Mouse (Mus musculus) liver, embryonic 14.5 days (tissue): ENCODE results near the gene Cpeb4. TPM values are rescaled to one million over a fixed set of nuclear protein-coding genes. Genes with fewer than 3 reads are reported as not detected.

Experiments used
- ATAC-seq: fragments of 200-750 bp; cut with Nextera tagmentation; 2 replicates; pipeline ENCODE4 v1.8.0; 2017; ENCODE audit warnings: moderate number of reproducible peaks, mild to moderate bottlenecking, moderate library complexity; ENCODE audit not compliant: insufficient read depth
- DNase-seq, 3 experiments: peaks; one replicate each; pipeline ENCODE4 v3.0.0-alpha.2; 2012 to 2013; ENCODE audit warnings: low read depth in 3 of 3, low spot score in 3 of 3
- H3K27ac ChIP-seq: fragments of 300-500 bp; sonication (generic); 2 replicates; pipeline ENCODE4 v1.5.1; 2014; ENCODE audit warnings: moderate library complexity, mild to moderate bottlenecking, control low read depth, inconsistent platforms
- H3K27me3 ChIP-seq: fragments of 300-500 bp; sonication (generic); 2 replicates; pipeline ENCODE4 v1.6.1; 2014; ENCODE audit warnings: mild to moderate bottlenecking, low read length, moderate library complexity; ENCODE audit not compliant: control insufficient read depth, insufficient read depth
- H3K36me3 ChIP-seq: fragments of 300-500 bp; sonication (generic); replicated peaks from 2 replicates; pipeline ENCODE4 v1.6.1; 2014; ENCODE audit warnings: low read depth; ENCODE audit not compliant: control insufficient read depth, insufficient read depth
- H3K4me1 ChIP-seq, 2 experiments: fragments of 200-500 bp in 1 of 2; fragments of 300-500 bp in 1 of 2; sonication (generic) in 1 of 2; replicated peaks; 2 replicates each; pipeline ENCODE4 v1.6.1; 2012 to 2014; ENCODE audit warnings: antibody characterized with exemption in 1 of 2, inconsistent platforms in 1 of 2, low read length in 1 of 2; ENCODE audit not compliant: control insufficient read depth in 2 of 2, insufficient read depth in 2 of 2
- H3K4me2 ChIP-seq: fragments of 300-500 bp; sonication (generic); 2 replicates; pipeline ENCODE4 v1.6.1; 2014; ENCODE audit warnings: low read depth, mild to moderate bottlenecking, control low read depth, moderate library complexity
- H3K4me3 ChIP-seq, 2 experiments: fragments of 200-500 bp in 1 of 2; fragments of 300-500 bp in 1 of 2; sonication (generic) in 1 of 2; 2 replicates each; pipeline ENCODE4 v1.5.1; 2012 to 2014; ENCODE audit warnings: low read depth in 2 of 2, low read length in 2 of 2, mild to moderate bottlenecking in 2 of 2, control low read depth in 1 of 2, inconsistent platforms in 1 of 2, moderate library complexity in 1 of 2; ENCODE audit not compliant: insufficient read depth in 1 of 2
- H3K9ac ChIP-seq: fragments of 300-500 bp; sonication (generic); replicated peaks from 2 replicates; pipeline ENCODE4 v1.6.1; 2014; ENCODE audit warnings: mild to moderate bottlenecking, control low read depth, moderate library complexity
- H3K9me3 ChIP-seq: fragments of 300-500 bp; sonication (generic); 2 replicates; pipeline ENCODE4 v1.6.1; 2016; ENCODE audit warnings: low read length, mixed read lengths; ENCODE audit not compliant: control insufficient read depth
- CTCF ChIP-seq: IDR thresholded peaks from 2 replicates; pipeline ENCODE4 v1.5.1; 2016; ENCODE audit warnings: antibody characterized with exemption, low read depth, control low read depth
- EP300 ChIP-seq: IDR thresholded peaks from 2 replicates; pipeline ENCODE4 v1.6.1; 2016; ENCODE audit warnings: antibody characterized with exemption, low read depth
- WGBS: fragments of 180-500 bp; shearing (Covaris S2); extraction: QIAGEN DNeasy Blood & Tissue Kit; methylation state at CpG from one replicate; pipeline ENCODE4 v1.1.7; 2014; ENCODE audit not compliant: insufficient replicate concordance; 5-methylcytosine and 5-hydroxymethylcytosine counted together
- polyA plus RNA-seq, 2 experiments: library from polyadenylated mRNA; depleted of rRNA in 1 of 2; stranded (reverse) in 1 of 2; unstranded in 1 of 2; fragments of >200 nt; fragmentation: Nextera tagmentation in 1 of 2; extraction: Ambion mirVana in 1 of 2; gene quantifications; 2 replicates each; pipeline versions ENCODE4 v1.2.1 to v1.2.3; 2012 to 2014

Gene Cpeb4
- polyA plus RNA-seq, 2 experiments = 25.1 to 29.4 TPM

DNA sequence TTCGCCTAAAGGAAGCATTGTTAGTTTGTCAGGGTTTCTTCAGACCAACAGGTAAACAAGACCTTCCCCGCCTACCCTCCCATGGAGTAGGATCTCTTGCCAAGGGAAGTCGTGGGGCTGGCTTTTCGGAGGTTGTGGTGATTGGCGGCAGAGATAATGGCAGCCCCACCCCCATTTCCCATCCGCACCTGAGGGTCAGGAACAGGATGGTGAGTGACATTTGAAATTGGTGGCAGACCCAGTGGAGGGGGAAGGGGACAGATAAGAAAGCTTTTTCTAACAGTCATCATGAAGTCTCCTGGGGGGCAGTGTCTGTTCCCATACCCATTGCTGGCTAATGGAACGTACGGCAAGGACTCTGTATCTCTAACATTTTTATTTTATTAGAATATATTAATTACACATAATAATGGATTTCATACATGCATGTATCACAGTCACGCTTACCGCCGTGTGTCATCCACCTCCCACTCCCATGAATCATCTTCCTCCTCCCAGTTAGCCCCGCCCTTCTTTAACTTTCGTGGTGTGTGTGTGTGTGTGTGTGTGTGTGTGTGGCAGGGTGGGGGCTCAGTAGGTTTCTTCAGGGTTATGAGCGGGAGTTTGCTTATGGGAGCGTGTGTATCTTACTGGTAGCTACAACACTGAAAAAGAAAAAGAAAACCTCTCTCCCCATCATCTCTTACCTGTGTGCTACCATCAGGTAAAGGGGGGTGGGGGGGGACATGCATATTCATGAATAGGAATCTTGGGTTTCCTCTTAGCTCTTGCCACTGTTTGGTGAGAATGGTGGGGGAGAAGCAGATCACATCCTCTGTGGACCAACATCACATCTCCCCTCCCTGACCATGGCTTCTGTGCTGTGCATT is 76.7 kb downstream of the Cpeb4 start:
- TF ChIP-seq EP300 (no peak), CTCF (no peak)
- Histone ChIP-seq H3K36me3 (no peaks in the 10 kb centered on the region), H3K4me1 (peaks cover 10 to 14% of the 10 kb centered on the region in 2 experiments), H3K4me2 (peak overlapping the region; percentile 85), H3K4me3 (peak overlapping the region; percentile 49 to 54), H3K9ac (peak overlapping the region; percentile 48), H3K27me3 (no peaks in the 10 kb centered on the region), H3K9me3 (no peaks in the 10 kb centered on the region), H3K27ac (no peak overlapping the region)
- 9% methylated on average over 15 of the region's 15 CpGs for WGBS
- DNase-seq (no peak), ATAC-seq (peak; percentile 62; the same call in 1 of the 2 replicates)

DNA sequence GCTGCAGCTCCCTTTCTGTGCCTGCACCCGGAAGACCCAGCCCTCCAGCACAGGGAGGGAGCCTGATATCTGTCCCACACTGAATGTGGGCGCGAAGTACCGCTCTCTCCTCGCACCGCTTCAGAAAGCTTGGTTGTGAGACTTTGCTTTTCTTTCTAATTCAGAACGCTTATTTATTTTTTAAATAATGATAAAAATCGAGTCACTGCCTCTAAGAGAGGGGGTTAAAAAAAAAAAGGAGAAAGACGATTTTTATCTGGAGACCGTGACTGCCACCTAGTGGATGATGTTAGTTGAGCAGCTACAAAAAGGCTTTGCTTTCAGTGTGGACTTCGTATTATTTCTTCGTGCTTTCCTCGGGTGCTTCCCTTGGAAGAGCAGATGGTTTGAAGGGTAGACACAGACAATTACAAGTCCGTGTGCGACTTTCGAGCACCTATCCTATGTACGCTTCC is 77.3 kb downstream of the Cpeb4 start:
- H3K36me3 ChIP-seq = no peaks in the 10 kb centered on the region
- H3K4me2 ChIP-seq = peak overlapping the region; percentile 85
- no peaks in the 10 kb centered on the region for H3K27me3 ChIP-seq
- no peak overlapping the region for H3K27ac ChIP-seq
- peaks cover 10 to 14% of the 10 kb centered on the region in 2 experiments for H3K4me1 ChIP-seq
- under 1% methylated on average over 17 of the region's 17 CpGs for WGBS
- peak overlapping the region; percentile 48 for H3K9ac ChIP-seq
- H3K4me3 ChIP-seq = peak overlapping the region; percentile 49 to 54
- peak; percentile 83 for ATAC-seq
- TF ChIP-seq CTCF = peak; percentile 81
- TF ChIP-seq EP300 = no peak
- H3K9me3 ChIP-seq = no peaks in the 10 kb centered on the region
- DNase-seq = peak; percentile 54 to 71 (median 55)

DNA sequence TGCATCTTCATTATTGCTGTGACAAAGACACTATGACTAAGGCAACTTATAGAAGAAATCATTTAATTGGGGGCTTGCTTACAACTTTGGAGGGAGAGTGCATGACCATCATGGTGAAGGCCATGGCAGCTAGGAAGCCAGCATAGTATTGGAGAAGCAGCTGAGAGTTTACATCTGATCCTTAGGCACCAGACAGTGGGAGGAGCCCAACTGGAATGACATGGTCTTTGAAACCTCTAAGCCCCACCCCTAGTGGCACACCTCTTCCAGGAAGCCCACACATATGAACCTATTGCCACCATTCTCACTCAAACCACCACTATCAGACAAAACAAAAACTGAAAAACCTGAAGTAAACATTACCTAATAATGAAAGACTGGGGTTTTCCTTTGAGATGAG is 88.1 kb downstream of the Cpeb4 start:
- Histone ChIP-seq H3K9me3 (no peaks in the 10 kb centered on the region), H3K4me2 (no peak overlapping the region), H3K9ac (no peak overlapping the region), H3K4me1 (no peaks in the 10 kb centered on the region), H3K4me3 (no peak overlapping the region), H3K27ac (no peak overlapping the region), H3K27me3 (no peaks in the 10 kb centered on the region), H3K36me3 (no peaks in the 10 kb centered on the region)
- TF ChIP-seq EP300 (no peak), CTCF (no peak)
- DNase-seq (no peak), ATAC-seq (no peak)

DNA sequence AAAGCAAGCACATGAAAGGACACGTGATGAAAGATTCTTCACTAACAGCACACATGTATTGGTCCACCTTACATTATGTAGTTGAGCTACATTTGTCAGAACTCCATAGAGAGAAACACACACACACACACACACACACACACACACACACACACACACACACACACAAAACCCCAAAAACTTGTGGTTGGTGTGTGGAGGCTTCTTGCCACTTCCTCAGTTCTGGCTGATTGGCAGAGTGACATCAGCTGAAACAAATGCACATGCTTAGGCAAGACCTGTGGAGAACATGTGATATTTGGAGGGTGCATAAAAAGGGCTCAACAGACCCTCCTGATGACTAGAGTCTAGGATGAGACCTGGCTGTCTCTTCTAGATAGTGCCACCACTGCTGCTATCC is 92.0 kb downstream of the Cpeb4 start:
- H3K4me2 ChIP-seq = no peak overlapping the region
- H3K27me3 ChIP-seq = no peaks in the 10 kb centered on the region
- H3K9ac ChIP-seq = no peak overlapping the region
- TF ChIP-seq EP300 (no peak), CTCF (no peak)
- no peak overlapping the region for H3K4me3 ChIP-seq
- H3K36me3 ChIP-seq = no peaks in the 10 kb centered on the region
- no peaks in the 10 kb centered on the region for H3K4me1 ChIP-seq
- 71% methylated on average over 1 of the region's 1 CpGs for WGBS
- DNase-seq (no peak), ATAC-seq (no peak)
- no peak overlapping the region for H3K27ac ChIP-seq
- H3K9me3 ChIP-seq = no peaks in the 10 kb centered on the region

DNA sequence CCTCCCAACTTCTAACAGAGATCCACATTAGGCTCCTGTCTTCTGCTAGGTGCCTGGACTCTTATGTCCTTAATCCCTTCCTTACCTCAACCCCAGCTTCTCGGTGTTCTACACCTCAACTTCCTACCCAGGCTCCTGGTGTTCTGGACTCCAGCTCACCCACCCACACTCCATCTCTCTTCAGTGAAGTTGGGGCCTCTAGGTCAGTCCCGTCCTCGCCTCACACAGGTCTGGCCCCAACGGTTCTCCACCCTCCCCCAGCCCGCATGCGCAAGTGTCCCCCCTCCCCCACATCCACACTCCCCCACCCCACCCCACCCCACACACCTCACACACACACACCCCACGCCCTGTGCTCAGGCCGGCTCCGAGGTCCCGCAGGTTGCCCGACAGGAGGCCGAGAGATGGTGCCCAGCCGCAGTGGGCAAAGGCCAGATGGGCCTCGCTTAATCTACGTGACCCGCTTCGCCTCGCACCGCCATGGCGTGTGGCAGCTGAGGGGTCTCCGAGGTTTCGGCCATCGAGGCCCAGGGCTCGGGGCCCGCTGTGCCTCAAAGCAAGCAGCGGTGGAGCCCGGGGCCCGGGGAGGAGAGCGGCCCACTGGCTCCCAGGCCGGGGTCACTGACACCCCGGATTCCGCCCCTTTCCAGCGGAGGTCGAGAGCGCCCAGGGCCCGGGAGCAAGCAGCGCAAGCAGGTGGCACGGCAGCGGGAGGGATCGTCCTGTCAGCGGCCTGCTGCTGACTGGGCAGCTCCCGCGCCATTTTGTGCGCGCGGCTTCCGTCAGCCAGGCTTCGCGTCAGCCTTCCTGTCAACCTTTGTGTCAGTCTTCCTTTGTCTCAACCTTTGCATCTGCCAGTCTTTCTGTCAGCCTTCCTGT is 93.5 kb downstream of the Cpeb4 start, which contains the start of gene 4930524B15Rik:
Gene 4930524B15Rik (plus strand): TSS at position 337 of the 879 bp plus-strand sequence.
- no peaks in the 10 kb centered on the region for H3K27me3 ChIP-seq
- H3K36me3 ChIP-seq = no peaks in the 10 kb centered on the region
- H3K9ac ChIP-seq = no peak within 1 kb of the TSS
- H3K27ac ChIP-seq = no peak within 1 kb of the TSS
- no peaks in the 10 kb centered on the region for H3K4me1 ChIP-seq
- H3K9me3 ChIP-seq = no peaks in the 10 kb centered on the region
- no peak within 1 kb of the TSS for H3K4me3 ChIP-seq
- 50% methylated on average over 48 of the region's 49 CpGs for WGBS
- DNase-seq = no peak
- ATAC-seq = no peak
- peak within 1 kb of the TSS; percentile 19; the same call in 1 of the 2 replicates for H3K4me2 ChIP-seq
- TF ChIP-seq EP300 (no peak), CTCF (no peak)
